12 mouse cellular contexts compared by ENCODE assay signal in the genomic region with DNA sequence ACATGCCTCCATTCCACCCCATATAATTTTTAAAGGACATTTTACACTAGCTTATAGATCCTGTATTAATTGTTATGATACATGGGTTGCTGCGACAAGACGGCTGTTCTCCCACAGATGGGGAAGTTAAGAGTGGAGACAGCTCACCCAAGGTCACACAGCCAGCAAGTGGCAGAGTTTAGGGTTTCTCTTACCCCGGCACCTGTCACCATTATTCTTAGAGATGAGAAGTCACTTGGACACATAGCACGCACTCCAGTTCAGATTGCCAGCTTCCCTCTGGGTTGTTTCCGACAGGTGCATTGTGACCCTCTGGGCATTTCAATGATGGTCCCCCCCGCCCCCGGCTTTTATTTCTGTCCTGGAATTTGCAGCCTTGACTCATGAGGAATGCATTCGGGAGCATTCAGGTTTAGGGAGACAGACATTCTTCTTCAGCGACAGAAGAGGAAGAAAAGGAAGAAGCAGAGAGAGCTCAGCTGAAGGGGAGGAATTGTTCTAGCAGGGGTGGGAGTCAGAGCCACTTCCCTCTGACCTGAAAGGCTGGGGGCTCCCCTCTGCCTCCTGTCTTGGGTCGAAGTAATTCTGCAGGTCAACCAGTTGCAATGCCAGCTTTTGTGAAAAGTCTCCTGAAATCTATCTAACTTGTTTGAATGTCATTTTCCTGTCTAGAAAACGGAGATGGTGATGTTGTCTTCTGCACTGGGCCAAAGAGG. TPM values are rescaled to one million over a fixed set of nuclear protein-coding genes. Genes with fewer than 3 reads are reported as not detected.
A peak's percentile ranks its signal among the peaks of the same experiment; 100 is the strongest.
DNase-seq lines count a peak whose midpoint lies in the region; ATAC-seq and TF ChIP-seq lines count a peak whose summit lies in the region.
"Had no signal": no experiment of that assay in that cellular context is flagged by ENCODE, and none has a peak within 500 bp of the region (broad histone marks: within the 10 kb centered on the region; RNA-seq: fewer than 3 reads in every experiment).

No protein-coding gene starts in this region.

- no peaks in the 10 kb centered on the region for H3K9me3 ChIP-seq in heart, embryonic 13.5 days
- H3K9me3 ChIP-seq in MEL (replicated peaks; ENCODE audit: insufficient read depth, low read length), result no peaks in the 10 kb centered on the region
- no peaks in the 10 kb centered on the region for H3K9me3 ChIP-seq in hindbrain, postnatal 0 days (ENCODE audit: low read length)
- H3K9me3 ChIP-seq: midbrain, embryonic 10.5 days had no signal

- peak overlapping the region; percentile 37; the same call in 1 of the 2 replicates for H3K27ac ChIP-seq in heart, embryonic 13.5 days (replicated peaks)
- H3K27ac ChIP-seq in MEL (ENCODE audit: control insufficient read depth, low read depth, low read length), result no peak overlapping the region
- H3K27ac ChIP-seq in gastrocnemius, adult 2 months, result peak overlapping the region; percentile 80
- H3K27ac ChIP-seq in hindbrain, postnatal 0 days, result no peak overlapping the region
- H3K27ac ChIP-seq: layer of hippocampus, adult 2 months; midbrain, embryonic 10.5 days had no signal

- no peak for DNase-seq in heart, postnatal 4 days
- no peak for DNase-seq in MEL (ENCODE audit: low read depth, low spot score)
- DNase-seq in gastrocnemius, adult 2 months, result peak; percentile 51
- no peak for DNase-seq in hindbrain, postnatal 0 days (ENCODE audit: low spot score)
- no peak for DNase-seq in urinary bladder, postnatal 36 days (ENCODE audit: low spot score in 2 of 2)
- no peak for DNase-seq in embryo, embryonic 11 days

- intact Hi-C loops in gastrocnemius, adult 2 months (cut with DNase I), result loop anchor here (2.0 kb wide), 1 partner anchor 172 kb away; no protein-coding TSS in a partner anchor

- no peak for TF ChIP-seq EP300 in MEL (IDR thresholded peaks at IDR 0.05; ENCODE audit: low read depth in 1 of 2, low read length in 2 of 2)

- peak overlapping the region; percentile 37 for H3K4me2 ChIP-seq in heart, embryonic 13.5 days
- H3K4me2 ChIP-seq in myocyte (ENCODE audit: low read depth), result peak overlapping the region; percentile 67
- no peak overlapping the region for H3K4me2 ChIP-seq in hindbrain, postnatal 0 days (ENCODE audit: low read depth, low read length)

- H3K79me2 ChIP-seq in MEL (ENCODE audit: control insufficient read depth, insufficient read depth, low read length, poor library complexity), result no peaks in the 10 kb centered on the region
- H3K79me2 ChIP-seq in myocyte (ENCODE audit: control insufficient read depth, insufficient read depth), result no peaks in the 10 kb centered on the region

- ATAC-seq in heart, embryonic 13.5 days (ENCODE audit: extremely low read depth, insufficient number of reproducible peaks, low FRiP score, low TSS enrichment), result no peak
- ATAC-seq in hindbrain, postnatal 0 days, result no peak

- TF ChIP-seq RAD21 in MEL (IDR thresholded peaks at IDR 0.05; ENCODE audit: low read depth, low read length), result no peak

- peaks cover 14% of the 10 kb centered on the region for H3K4me1 ChIP-seq in heart, embryonic 13.5 days
- H3K4me1 ChIP-seq in MEL (ENCODE audit: control insufficient read depth in 1 of 2, insufficient read depth in 2 of 2, low read length in 2 of 2), result peaks cover 0 to 15% of the 10 kb centered on the region in 2 experiments; a peak in 2 of 4 replicates
- H3K4me1 ChIP-seq in hindbrain, postnatal 0 days (ENCODE audit: insufficient read depth, low read length), result no peaks in the 10 kb centered on the region

- peak overlapping the region; percentile 14; the same call in 1 of the 2 replicates for H3K9ac ChIP-seq in heart, embryonic 13.5 days
- H3K9ac ChIP-seq in MEL (ENCODE audit: control insufficient read depth, low read depth, low read length, poor library complexity, severe bottlenecking), result 0 out of 2 replicates have a peak overlapping the region, but pooled peaks have one; percentile 5
- H3K9ac ChIP-seq in hindbrain, postnatal 0 days (replicated peaks; ENCODE audit: low read length), result no peak overlapping the region

- no peak for TF ChIP-seq POLR2A in MEL (IDR thresholded peaks at IDR 0.05; ENCODE audit: control insufficient read depth in 1 of 2, insufficient read depth in 1 of 2, low read depth in 1 of 2, low read length in 2 of 2, poor library complexity in 1 of 2)
- TF ChIP-seq POLR2A in myocyte (IDR thresholded peaks at IDR 0.05; ENCODE audit: insufficient read length, low read depth), result no peak

- no peak overlapping the region for H3ac ChIP-seq in myocyte (ENCODE audit: control insufficient read depth, insufficient read length)

- no peaks in the 10 kb centered on the region for H3K36me3 ChIP-seq in heart, embryonic 13.5 days
- H3K36me3 ChIP-seq in MEL (ENCODE audit: control insufficient read depth in 1 of 2, insufficient read depth in 2 of 2, low read length in 2 of 2), result peaks cover 0 to 8% of the 10 kb centered on the region in 2 experiments; a peak in 2 of 4 replicates
- no peaks in the 10 kb centered on the region for H3K36me3 ChIP-seq in myocyte (ENCODE audit: control insufficient read depth, insufficient read depth)
- no peaks in the 10 kb centered on the region for H3K36me3 ChIP-seq in hindbrain, postnatal 0 days (ENCODE audit: insufficient read depth, low read length)
- H3K36me3 ChIP-seq: midbrain, embryonic 10.5 days had no signal

- H3K4me3 ChIP-seq in heart, embryonic 13.5 days, result no peak overlapping the region
- no peak overlapping the region for H3K4me3 ChIP-seq in MEL (ENCODE audit: control insufficient read depth in 1 of 2, insufficient read depth in 1 of 2, low read depth in 2 of 2, low read length in 2 of 2)
- H3K4me3 ChIP-seq in gastrocnemius, adult 2 months, result peak overlapping the region; percentile 40
- H3K4me3 ChIP-seq in myocyte, result no peak overlapping the region
- H3K4me3 ChIP-seq in hindbrain, postnatal 0 days (ENCODE audit: low read length), result no peak overlapping the region
- H3K4me3 ChIP-seq: layer of hippocampus, adult 2 months; midbrain, embryonic 10.5 days had no signal

- H3K27me3 ChIP-seq in heart, embryonic 13.5 days (replicated peaks), result no peaks in the 10 kb centered on the region
- H3K27me3 ChIP-seq in MEL (ENCODE audit: control insufficient read depth in 1 of 2, insufficient read depth in 2 of 2, low read length in 2 of 2) (no peaks in the 10 kb centered on the region), myocyte (ENCODE audit: control insufficient read depth, insufficient read depth, insufficient read length) (no peaks in the 10 kb centered on the region)
- H3K27me3 ChIP-seq in hindbrain, postnatal 0 days (ENCODE audit: insufficient read depth, low read length), result no peaks in the 10 kb centered on the region

- WGBS in heart, embryonic 13.5 days, result 40% methylated on average over 11 of the region's 11 CpGs
- 70% methylated on average over 11 of the region's 11 CpGs for WGBS in hindbrain, postnatal 0 days

- no peak for TF ChIP-seq CTCF in MEL (IDR thresholded peaks at IDR 0.05 in 2 of 3, conservative IDR thresholded peaks at IDR 0.05 in 1 of 3; ENCODE audit: control insufficient read depth in 1 of 3, insufficient read depth in 1 of 3, low read depth in 2 of 3, low read length in 3 of 3, poor library complexity in 1 of 3, severe bottlenecking in 1 of 3)
- TF ChIP-seq CTCF in gastrocnemius, adult 2 months (IDR thresholded peaks at IDR 0.05), result no peak
- TF ChIP-seq CTCF in hindbrain, postnatal 0 days (IDR thresholded peaks at IDR 0.05; ENCODE audit: low read depth), result no peak

TF ChIP-seq in MEL, 35 proteins besides CTCF, POLR2A, EP300 and RAD21:
- no peak for TF ChIP-seq MAFK (IDR thresholded peaks at IDR 0.05; ENCODE audit: borderline replicate concordance, low read depth, low read length)
- peak; percentile 3; the same call in 1 of the 2 replicates for TF ChIP-seq NELFE (IDR thresholded peaks at IDR 0.05; ENCODE audit: low read depth, low read length)

TF ChIP-seq in myocyte, 11 proteins besides CTCF, POLR2A, EP300 and RAD21:
- TF ChIP-seq E2F4 (IDR thresholded peaks at IDR 0.05; ENCODE audit: insufficient read depth), result no peak
- no peak for TF ChIP-seq SRF (IDR thresholded peaks at IDR 0.05; ENCODE audit: control insufficient read depth, insufficient read length, low read depth)
- peak; percentile 34 for TF ChIP-seq TCF3 (IDR thresholded peaks at IDR 0.05; ENCODE audit: insufficient read length, low read depth)
- no peak for TF ChIP-seq POLR2AphosphoS2 (IDR thresholded peaks at IDR 0.05; ENCODE audit: insufficient read length, low read depth)
- TF ChIP-seq TCF12 (IDR thresholded peaks at IDR 0.05; ENCODE audit: insufficient read depth, poor library complexity, severe bottlenecking), result peak; percentile 94
- no peak for TF ChIP-seq MAX (IDR thresholded peaks at IDR 0.05; ENCODE audit: low read depth)
- no peak for TF ChIP-seq CEBPB (IDR thresholded peaks at IDR 0.05; ENCODE audit: insufficient read depth, poor library complexity, severe bottlenecking)
- TF ChIP-seq MYOG (IDR thresholded peaks at IDR 0.05; ENCODE audit: control insufficient read depth in 1 of 3, insufficient read depth in 1 of 3, insufficient read length in 2 of 3, low read depth in 2 of 3), result peak; percentile 10 to 84 (median 79)
- TF ChIP-seq MYOD1 (IDR thresholded peaks at IDR 0.05; ENCODE audit: control insufficient read depth in 1 of 3, insufficient read length in 2 of 3, low read depth in 2 of 3), result peak; percentile 37 to 92 (median 80)
- TF ChIP-seq REST (IDR thresholded peaks at IDR 0.05; ENCODE audit: insufficient read depth, insufficient read length), result no peak
TF ChIP-seq in myocyte: peak in this region for 4.

RNA-seq across cellular contexts. Expression of a gene that starts 2.4 kb away (rescaled TPM):
- not detected in 2 replicates for polyA plus RNA-seq in heart, embryonic 13.5 days (2015; fragmentation: Nextera tagmentation; extraction: Ambion mirVana)
- under 1 TPM in 1 of 2 experiments, not detected in 1; 0.54 TPM for total RNA-seq in heart, postnatal 4 days (2021)
- total RNA-seq in MEL (2012; rRNA removed), result not detected in 2 replicates
- polyA plus RNA-seq in MEL (2012; ENCODE audit: insufficient read depth in 1 of 2, insufficient read length in 2 of 2, low read depth in 1 of 2, low replicate concordance in 2 of 2, missing spikeins in 1 of 2), result not detected
- total RNA-seq in gastrocnemius, adult 2 months (2021), result 10 to 100 TPM; 16.9 to 21.3 TPM
- not detected for polyA plus RNA-seq in myocyte (2012; fragmentation: generic; extraction: Trizol)
- total RNA-seq in hindbrain, postnatal 0 days (2014; rRNA removed), result not detected in 2 replicates
- polyA plus RNA-seq in hindbrain, postnatal 0 days (2015; fragmentation: Nextera tagmentation; extraction: Ambion mirVana), result not detected in 2 replicates
- total RNA-seq: layer of hippocampus, adult 2 months; left cerebral cortex, postnatal 14 days had no signal
- polyA plus RNA-seq: hindbrain, embryonic 16.5 days had no signal

Comparison
In these comparisons a context has a peak if more than half of its experiments do, and no peak if none do; other contexts are left out.
1. H3K27ac ChIP-seq: peak in heart, embryonic 13.5 days (single experiment) and gastrocnemius, adult 2 months (single experiment); none in MEL (single experiment) and hindbrain, postnatal 0 days (single experiment).
2. RNA of a gene that starts 2.4 kb away (total RNA-seq): 16.9 to 21.3 TPM in gastrocnemius, adult 2 months; 0.54 TPM in heart, postnatal 4 days, not detected in MEL and not detected in hindbrain, postnatal 0 days; every median in the first group is over 10 times any median in the second.